Mouse (Mus musculus): Measurements from ENCODE around the gene Ajap1.

GRCm38 (mm10) chr4:153459503-153459902 lies 23.1 kb downstream of the Ajap1 start:
- TF ChIP-seq CTCF (IDR thresholded peaks at IDR 0.05) (no peak), EP300 (IDR thresholded peaks at IDR 0.05) (no peak)

Data from lung, postnatal 0 days (tissue).